Mouse (Mus musculus) kidney, adult 9 months (tissue): ENCODE measurements around the gene Lrpprc.
A peak's percentile ranks its signal among the peaks of the same experiment; 100 is the strongest.
"Not testable (repeated sequence)": the region's sequence is repeated elsewhere in the genome, so short reads cannot be mapped to it uniquely, and the experiment has no call there.

ENCODE experiments used
- DNase-seq: peaks from one replicate; pipeline ENCODE4 v3.0.0; 2022

The Lrpprc gene

GRCm38 (mm10) chr17:84790447-84791098 is at the start of gene Lrpprc:
TSS of gene Lrpprc (minus strand) at chr17:84790789.
- DNase-seq: peak; percentile 96

GRCm38 (mm10) chr17:84837780-84838179 is 47.2 kb upstream of the Lrpprc start:
- DNase-seq: peak; percentile 84

- DNase-seq: no peak
Observed at GRCm38 (mm10) chr17:84835249-84835648, 44.7 kb upstream of the Lrpprc start.

GRCm38 (mm10) chr17:84832346-84832745 is 41.8 kb upstream of the Lrpprc start:
- DNase-seq: no peak

GRCm38 (mm10) chr17:84828301-84828700 is 37.7 kb upstream of the Lrpprc start:
- DNase-seq: no peak

- peak; percentile 55 for DNase-seq
Observed at GRCm38 (mm10) chr17:84820603-84821002, 30.0 kb upstream of the Lrpprc start.

GRCm38 (mm10) chr17:84818390-84818789 is 27.8 kb upstream of the Lrpprc start:
- no peak for DNase-seq

GRCm38 (mm10) chr17:84816014-84816461 is 25.4 kb upstream of the Lrpprc start:
- no peak for DNase-seq

GRCm38 (mm10) chr17:84814905-84815304 is 24.3 kb upstream of the Lrpprc start:
- DNase-seq: no peak

- not testable (repeated sequence) for DNase-seq
Observed at GRCm38 (mm10) chr17:84814192-84814591, 23.6 kb upstream of the Lrpprc start.

- DNase-seq: no peak
Observed at GRCm38 (mm10) chr17:84792006-84792405, 1.4 kb upstream of the Lrpprc start.

GRCm38 (mm10) chr17:84791156-84791555 is 567 bp upstream of the Lrpprc start:
- DNase-seq: no peak

- DNase-seq: peak; percentile 42
Observed at GRCm38 (mm10) chr17:84790043-84790442, 546 bp downstream of the Lrpprc start.

- peak; percentile 59 for DNase-seq
Observed at GRCm38 (mm10) chr17:84788376-84789125, 2.0 kb downstream of the Lrpprc start.

- DNase-seq: no peak
Observed at GRCm38 (mm10) chr17:84787477-84787876, 3.1 kb downstream of the Lrpprc start.

- no peak for DNase-seq
Observed at GRCm38 (mm10) chr17:84786911-84787310, 3.7 kb downstream of the Lrpprc start.

- no peak for DNase-seq
Observed at GRCm38 (mm10) chr17:84785176-84785575, 5.4 kb downstream of the Lrpprc start.

- DNase-seq: no peak
Observed at GRCm38 (mm10) chr17:84783491-84783890, 7.1 kb downstream of the Lrpprc start.

GRCm38 (mm10) chr17:84780321-84780720 is 10.3 kb downstream of the Lrpprc start:
- DNase-seq: no peak

GRCm38 (mm10) chr17:84778477-84778978 is 12.1 kb downstream of the Lrpprc start:
- DNase-seq: no peak

GRCm38 (mm10) chr17:84776362-84777000 is 14.1 kb downstream of the Lrpprc start:
- DNase-seq: no peak

- no peak for DNase-seq
Observed at GRCm38 (mm10) chr17:84775291-84775690, 15.3 kb downstream of the Lrpprc start.

GRCm38 (mm10) chr17:84771882-84772281 is 18.7 kb downstream of the Lrpprc start:
- DNase-seq: no peak

GRCm38 (mm10) chr17:84758971-84759370 is 31.6 kb downstream of the Lrpprc start:
- no peak for DNase-seq
